Mouse (Mus musculus) hindbrain, embryonic 14.5 days (tissue): Measurements from ENCODE around the gene Lilra5. TPM values are rescaled to one million over a fixed set of nuclear protein-coding genes. Genes with fewer than 3 reads are reported as not detected.
"Not testable (repeated sequence)": the region's sequence is repeated elsewhere in the genome, so short reads cannot be mapped to it uniquely, and the experiment has no call there.

Source experiments
- ATAC-seq: fragments of 200-750 bp; cut with Nextera tagmentation; 2 replicates; pipeline ENCODE4 v1.8.0; 2017; ENCODE audit warnings: moderate number of reproducible peaks, mild to moderate bottlenecking, moderate TSS enrichment, moderate library complexity; ENCODE audit not compliant: low FRiP score
- DNase-seq: peaks from one replicate; pipeline ENCODE4 v3.0.0-alpha.2; 2015; ENCODE audit warnings: low spot score
- H3K27ac ChIP-seq: fragments of 300-500 bp; sonication (generic); 2 replicates; pipeline ENCODE4 v1.5.1; 2014; ENCODE audit warnings: mild to moderate bottlenecking, moderate library complexity
- H3K27me3 ChIP-seq: fragments of 300-500 bp; sonication (generic); 2 replicates; pipeline ENCODE4 v1.6.1; 2014; ENCODE audit warnings: mild to moderate bottlenecking, low read length, mixed read lengths; ENCODE audit not compliant: control insufficient read depth, insufficient read depth
- H3K36me3 ChIP-seq: fragments of 300-500 bp; sonication (generic); replicated peaks from 2 replicates; pipeline ENCODE4 v1.6.1; 2014; ENCODE audit not compliant: control insufficient read depth, insufficient read depth
- H3K4me1 ChIP-seq: fragments of 300-500 bp; sonication (generic); replicated peaks from 2 replicates; pipeline ENCODE4 v1.6.1; 2014; ENCODE audit warnings: antibody characterized with exemption, low read length, mixed read lengths; ENCODE audit not compliant: control insufficient read depth, insufficient read depth
- H3K4me2 ChIP-seq: fragments of 300-500 bp; sonication (generic); replicated peaks from 2 replicates; pipeline ENCODE4 v1.6.1; 2014; ENCODE audit warnings: mild to moderate bottlenecking, moderate library complexity
- H3K4me3 ChIP-seq: fragments of 300-500 bp; sonication (generic); replicated peaks from 2 replicates; pipeline ENCODE4 v1.5.1; 2014; ENCODE audit warnings: mild to moderate bottlenecking, low read length
- H3K9ac ChIP-seq: fragments of 300-500 bp; sonication (generic); 2 replicates; pipeline ENCODE4 v1.6.1; 2014
- H3K9me3 ChIP-seq: fragments of 300-500 bp; sonication (generic); 2 replicates; pipeline ENCODE4 v1.6.1; 2016; ENCODE audit warnings: low read length; ENCODE audit not compliant: control insufficient read depth
- WGBS: fragments of 180-500 bp; shearing (Covaris S2); extraction: QIAGEN DNeasy Blood & Tissue Kit; methylation state at CpG from one replicate; pipeline ENCODE4 v1.1.7; 2014; 5-methylcytosine and 5-hydroxymethylcytosine counted together
- polyA plus RNA-seq: library from polyadenylated mRNA; unstranded; fragments of >200 nt; fragmentation: Nextera tagmentation; extraction: Ambion mirVana; gene quantifications from 2 replicates; pipeline ENCODE4 v1.2.1, GENCODE M21; 2014

Lilra5 gene
- polyA plus RNA-seq: 0.15 TPM in 1 of 2 replicates, not detected in the other

GRCm38 (mm10) chr7:4237454-4237853 lies at the start of gene Lilra5:
Gene Lilra5 (plus strand): TSS chr7:4237754.
- no peak for DNase-seq
- Histone ChIP-seq H3K4me3 (no peak within 1 kb of the TSS), H3K27me3 (no peaks in the 10 kb centered on the region), H3K9me3 (no peaks in the 10 kb centered on the region), H3K36me3 (no peaks in the 10 kb centered on the region), H3K4me2 (no peak within 1 kb of the TSS), H3K9ac (no peak within 1 kb of the TSS), H3K4me1 (no peaks in the 10 kb centered on the region), H3K27ac (no peak within 1 kb of the TSS)
- ATAC-seq: no peak
- 80% methylated on average over 7 of the region's 7 CpGs for WGBS

- WGBS: 97% methylated on average over 1 of the region's 1 CpGs
- no peak for ATAC-seq
Observed at GRCm38 (mm10) chr7:4207126-4207525, 30.4 kb upstream of the Lilra5 start.

GRCm38 (mm10) chr7:4208626-4209025 lies 28.9 kb upstream of the Lilra5 start:
- H3K4me3 ChIP-seq: no peak overlapping the region

More at GRCm38 (mm10) chr7:4207126-4207525, 30.4 kb upstream of the Lilra5 start:
- Histone ChIP-seq H3K4me3 (no peak overlapping the region), H3K4me2 (no peak overlapping the region), H3K9me3 (0 out of 2 replicates have a peak, but pooled peaks cover 3% of the 10 kb centered on the region), H3K9ac (no peak overlapping the region), H3K4me1 (no peaks in the 10 kb centered on the region), H3K27ac (no peak overlapping the region), H3K27me3 (no peaks in the 10 kb centered on the region), H3K36me3 (no peaks in the 10 kb centered on the region)
- DNase-seq: no peak

GRCm38 (mm10) chr7:4213436-4213835 lies 24.1 kb upstream of the Lilra5 start:
- not testable (repeated sequence) for H3K27ac ChIP-seq, H3K4me1 ChIP-seq, H3K4me3 ChIP-seq, DNase-seq, H3K4me2 ChIP-seq, H3K9ac ChIP-seq, H3K27me3 ChIP-seq, H3K36me3 ChIP-seq, ATAC-seq, H3K9me3 ChIP-seq

More at GRCm38 (mm10) chr7:4208626-4209025, 28.9 kb upstream of the Lilra5 start:
- Histone ChIP-seq H3K27ac (no peak overlapping the region), H3K27me3 (no peaks in the 10 kb centered on the region), H3K9ac (no peak overlapping the region), H3K4me1 (no peaks in the 10 kb centered on the region), H3K4me2 (no peak overlapping the region), H3K9me3 (0 out of 2 replicates have a peak, but pooled peaks cover 3% of the 10 kb centered on the region), H3K36me3 (no peaks in the 10 kb centered on the region)
- no peak for ATAC-seq
- no peak for DNase-seq
- WGBS: 46% methylated on average over 2 of the region's 2 CpGs

- ATAC-seq (no peak), DNase-seq (no peak)
- Histone ChIP-seq H3K4me2 (no peak overlapping the region), H3K27ac (no peak overlapping the region), H3K36me3 (no peaks in the 10 kb centered on the region), H3K27me3 (no peaks in the 10 kb centered on the region), H3K9me3 (no peaks in the 10 kb centered on the region), H3K9ac (no peak overlapping the region), H3K4me1 (no peaks in the 10 kb centered on the region), H3K4me3 (no peak overlapping the region)
- WGBS: 78% methylated on average over 2 of the region's 2 CpGs
Observed at GRCm38 (mm10) chr7:4215396-4215795, 22.2 kb upstream of the Lilra5 start.

- Histone ChIP-seq H3K9me3 (no peaks in the 10 kb centered on the region), H3K36me3 (no peaks in the 10 kb centered on the region), H3K4me1 (no peaks in the 10 kb centered on the region), H3K27me3 (no peaks in the 10 kb centered on the region), H3K4me2 (no peak overlapping the region), H3K9ac (no peak overlapping the region), H3K4me3 (no peak overlapping the region), H3K27ac (no peak overlapping the region)
- 81% methylated on average over 2 of the region's 2 CpGs for WGBS
- DNase-seq (no peak), ATAC-seq (no peak)
Observed at GRCm38 (mm10) chr7:4215805-4216204, 21.7 kb upstream of the Lilra5 start.

- Histone ChIP-seq H3K4me1 (no peaks in the 10 kb centered on the region), H3K4me3 (no peak overlapping the region), H3K27ac (no peak overlapping the region), H3K4me2 (no peak overlapping the region), H3K27me3 (no peaks in the 10 kb centered on the region), H3K9me3 (no peaks in the 10 kb centered on the region), H3K36me3 (no peaks in the 10 kb centered on the region), H3K9ac (no peak overlapping the region)
- no peak for ATAC-seq
- no peak for DNase-seq
Observed at GRCm38 (mm10) chr7:4235536-4235935, 2.0 kb upstream of the Lilra5 start.

- Histone ChIP-seq H3K4me2 (no peak overlapping the region), H3K4me1 (no peaks in the 10 kb centered on the region), H3K4me3 (no peak overlapping the region), H3K36me3 (no peaks in the 10 kb centered on the region), H3K9me3 (no peaks in the 10 kb centered on the region), H3K27ac (no peak overlapping the region), H3K27me3 (no peaks in the 10 kb centered on the region), H3K9ac (no peak overlapping the region)
- WGBS: 78% methylated on average over 6 of the region's 6 CpGs
- DNase-seq: no peak
- ATAC-seq: no peak
Observed at GRCm38 (mm10) chr7:4239038-4239721, 1.6 kb downstream of the Lilra5 start.

- not testable (repeated sequence) for ATAC-seq, H3K9ac ChIP-seq, H3K9me3 ChIP-seq, H3K27ac ChIP-seq, DNase-seq, H3K4me1 ChIP-seq, H3K36me3 ChIP-seq, H3K4me3 ChIP-seq, H3K4me2 ChIP-seq, H3K27me3 ChIP-seq
- 88% methylated on average over 1 of the region's 1 CpGs for WGBS
Observed at GRCm38 (mm10) chr7:4251211-4251610, 13.7 kb downstream of the Lilra5 start.

- not testable (repeated sequence) for H3K4me2 ChIP-seq, DNase-seq, ATAC-seq, H3K27ac ChIP-seq, H3K9ac ChIP-seq, H3K9me3 ChIP-seq, H3K27me3 ChIP-seq, H3K4me3 ChIP-seq, H3K4me1 ChIP-seq, H3K36me3 ChIP-seq
- WGBS: no CpG with 5 or more reads among the region's 1 CpGs
Observed at GRCm38 (mm10) chr7:4256060-4256459, 18.5 kb downstream of the Lilra5 start.
